Mouse (Mus musculus) stomach, postnatal 0 days (tissue): ENCODE data around the gene Zfp617.

ENCODE experiments used
- CTCF ChIP-seq: IDR thresholded peaks from 2 replicates; pipeline ENCODE4 v1.5.1; 2016; ENCODE audit warnings: antibody characterized with exemption, low read depth, mild to moderate bottlenecking, moderate library complexity
- EP300 ChIP-seq: optimal IDR thresholded peaks from 2 replicates; pipeline ENCODE3; 2016; ENCODE audit warnings: antibody characterized with exemption

DNA sequence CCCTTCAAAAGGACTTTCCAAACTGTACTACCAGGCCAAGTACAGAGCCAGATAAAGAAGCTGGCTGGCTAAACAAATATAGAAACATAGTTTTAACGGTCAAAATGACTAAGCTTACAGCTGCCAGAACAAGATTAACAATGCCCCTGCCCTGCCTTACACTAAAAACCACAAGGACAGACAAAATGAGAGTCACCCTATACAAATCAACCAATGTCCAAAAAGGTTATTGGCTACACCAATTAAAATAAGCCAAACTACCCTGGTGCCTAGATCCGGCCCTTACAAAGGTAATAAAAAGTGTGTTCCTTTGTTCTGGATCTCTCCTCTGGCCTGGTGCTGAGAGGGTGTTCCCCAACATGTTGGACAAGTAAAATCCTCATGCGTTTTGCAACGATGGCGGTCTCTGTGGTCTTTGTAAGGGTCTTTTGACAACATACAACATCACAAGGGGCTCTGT is 607 bp upstream of the Zfp617 start:
- TF ChIP-seq CTCF: no peak
- TF ChIP-seq EP300: no peak
